Mouse (Mus musculus): ENCODE measurements around the gene Mybphl.

The Mybphl gene

GRCm38 (mm10) chr3:108411754-108412121 is 47.0 kb downstream of the Mybphl start:
- DNase-seq, result peak; percentile 59

GRCm38 (mm10) chr3:108413634-108414360 is 49.1 kb downstream of the Mybphl start:
- no peak for DNase-seq

- DNase-seq, result peak; percentile 18
Measured at GRCm38 (mm10) chr3:108414857-108415830, 50.4 kb downstream of the Mybphl start, which contains the start of gene Celsr2. Gene Celsr2, minus strand, starts transcription at chr3:108415552.

- DNase-seq, result peak; percentile 77
Measured at GRCm38 (mm10) chr3:108415831-108416223, 51.1 kb downstream of the Mybphl start.

GRCm38 (mm10) chr3:108423006-108423405 is 58.3 kb downstream of the Mybphl start:
- no peak for DNase-seq

GRCm38 (mm10) chr3:108423844-108424801 is 59.4 kb downstream of the Mybphl start:
- peak; percentile 44 for DNase-seq

- DNase-seq, result no peak
Measured at GRCm38 (mm10) chr3:108424944-108425623, 60.4 kb downstream of the Mybphl start.

- DNase-seq, result no peak
Measured at GRCm38 (mm10) chr3:108425624-108426018, 60.9 kb downstream of the Mybphl start.
